Mouse (Mus musculus): Measurements from ENCODE around the gene Tex261.

- TF ChIP-seq CTCF (IDR thresholded peaks at IDR 0.05; ENCODE audit: low read depth, low read length) (no peak), POLR2A (IDR thresholded peaks at IDR 0.05; ENCODE audit: extremely low read depth, insufficient read depth, low read length) (no peak)
Observed at GRCm38 (mm10) chr6:83762880-83763431, 12.7 kb downstream of the Tex261 start.

All from liver, adult 2 months (tissue).